Mouse (Mus musculus) adrenal gland, adult 18-20 months (tissue): Measurements from ENCODE around the gene Iqcd. TPM values are rescaled to one million over a fixed set of nuclear protein-coding genes. Genes with fewer than 3 reads are reported as not detected.

ENCODE experiments used
- DNase-seq, 2 experiments: peaks; one replicate each; pipeline ENCODE4 v3.0.0; 2021 to 2022; ENCODE audit warnings: low spot score in 2 of 2
- total RNA-seq, 2 experiments: library from RNA; stranded (reverse); gene quantifications; 1 replicate in 1 of 2; 2 replicates in 1 of 2; pipeline ENCODE4 v1.2.3; 2021

The Iqcd gene
- total RNA-seq, 2 experiments from 2014 or later, result 0.36 to 0.48 TPM

DNA sequence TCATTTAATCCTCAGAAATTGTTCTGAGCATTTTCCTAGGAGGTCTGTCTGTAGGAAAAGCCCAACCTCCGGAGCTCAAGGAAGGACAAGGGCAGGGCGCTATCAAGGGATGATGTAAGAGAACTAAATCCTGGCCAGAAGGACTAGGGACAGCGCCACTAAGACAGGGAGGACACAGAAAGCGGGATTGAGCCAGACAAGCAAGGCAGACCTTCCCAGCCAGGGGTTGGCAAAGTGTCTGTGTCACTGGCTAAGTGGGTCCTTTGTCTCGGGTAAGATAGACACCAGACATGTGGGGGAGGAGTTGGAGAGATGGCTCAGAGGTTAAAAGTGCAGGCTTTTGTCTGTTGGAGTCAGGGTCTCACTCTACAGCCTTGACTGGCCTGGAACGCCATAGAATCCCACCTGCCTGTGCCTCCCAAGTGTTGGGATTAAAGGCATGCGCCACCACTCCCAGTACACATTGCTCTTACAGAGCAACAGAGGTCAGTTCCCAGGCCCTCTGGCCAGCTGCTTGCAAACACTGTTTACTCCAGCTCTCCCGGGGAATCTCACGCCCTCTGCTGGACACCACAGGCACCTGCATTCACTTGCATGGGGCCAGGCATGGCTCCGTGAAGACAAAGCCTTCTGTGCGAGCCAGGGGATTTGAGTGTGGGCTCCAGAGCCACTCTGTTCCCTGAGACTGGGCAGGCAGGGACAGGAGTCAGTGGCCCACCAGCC lies 12.3 kb downstream of the Iqcd start:
- no peak for DNase-seq

DNA sequence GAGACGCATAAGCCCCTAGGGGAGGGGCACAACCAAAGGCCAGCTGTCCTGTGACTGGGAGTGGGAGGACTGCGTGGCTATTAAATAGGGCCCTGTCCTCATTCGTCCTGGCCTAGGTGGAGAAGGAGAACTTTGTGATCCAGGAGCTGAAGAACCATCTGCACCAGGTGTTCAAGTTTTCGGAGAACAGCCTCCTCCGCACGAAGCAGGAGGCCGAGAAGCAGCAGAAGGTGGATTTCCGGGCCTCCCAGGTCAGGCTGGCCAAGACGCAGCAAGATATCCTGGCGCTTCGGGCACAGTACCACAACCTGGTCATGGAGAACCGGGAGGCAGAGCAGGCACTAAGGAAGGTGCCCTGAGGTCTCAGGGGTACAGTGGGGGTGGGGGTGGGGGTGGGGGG lies 13.4 kb downstream of the Iqcd start:
- DNase-seq, result no peak

DNA sequence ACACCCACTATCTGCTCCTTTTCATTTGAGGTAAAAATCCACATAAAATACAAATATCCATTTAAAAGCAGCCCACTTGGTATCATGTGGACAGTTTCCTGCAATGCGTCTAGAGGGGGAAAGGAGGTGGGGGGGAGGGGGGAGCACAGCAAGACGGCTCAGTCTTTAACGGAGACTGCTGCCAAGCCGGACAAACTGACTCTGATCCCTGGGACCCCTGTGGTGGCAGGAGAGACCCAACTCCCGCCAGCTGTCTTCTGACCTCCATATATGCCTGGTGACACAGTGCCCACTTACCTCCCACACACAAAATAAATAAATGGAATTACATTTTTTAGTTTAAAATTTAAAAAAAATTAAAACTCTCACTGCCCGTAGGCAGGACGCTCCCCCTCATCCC lies 14.7 kb downstream of the Iqcd start:
- DNase-seq, result no peak

DNA sequence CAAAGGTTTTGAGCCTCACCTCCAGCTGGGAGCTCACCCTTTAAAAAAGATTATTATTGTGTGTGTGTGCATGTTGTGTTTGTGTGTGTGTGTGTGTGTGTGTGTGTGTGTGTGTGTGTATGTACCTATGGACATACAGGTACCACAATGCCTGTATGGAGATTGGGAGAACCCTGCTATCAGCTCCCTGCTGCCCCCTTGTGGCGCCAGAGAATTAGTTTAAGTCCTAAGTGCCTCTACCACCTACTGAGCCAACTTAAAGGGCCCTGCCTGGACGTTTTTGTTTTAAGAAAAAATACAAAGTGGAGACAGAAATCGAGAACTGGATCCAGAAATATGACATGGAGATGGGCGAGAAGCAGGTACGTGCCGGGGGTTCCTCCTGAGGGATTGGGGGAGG lies 16.0 kb downstream of the Iqcd start:
- DNase-seq, result peak; percentile 76 to 85

DNA sequence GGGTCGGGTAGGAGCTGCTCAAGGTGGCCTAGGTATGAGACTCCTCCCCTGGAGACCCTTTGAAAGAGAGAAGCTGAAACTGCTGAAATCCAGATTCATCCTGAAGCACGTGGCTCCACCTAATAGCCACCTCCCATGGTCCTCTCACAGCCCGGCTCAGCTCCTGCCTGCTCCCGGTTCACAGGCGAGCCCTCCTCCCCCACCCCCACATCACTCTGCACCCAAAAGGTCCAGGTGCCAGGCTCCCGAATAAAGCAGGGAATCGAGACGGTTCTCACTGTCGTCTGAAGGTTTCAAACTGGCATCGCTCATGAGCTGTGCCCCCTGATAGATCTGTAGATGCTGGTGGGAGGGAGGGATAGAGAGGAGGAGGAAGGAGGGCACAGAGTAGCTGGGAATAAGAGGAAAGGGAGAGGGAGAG lies 16.4 kb downstream of the Iqcd start:
- no peak for DNase-seq

DNA sequence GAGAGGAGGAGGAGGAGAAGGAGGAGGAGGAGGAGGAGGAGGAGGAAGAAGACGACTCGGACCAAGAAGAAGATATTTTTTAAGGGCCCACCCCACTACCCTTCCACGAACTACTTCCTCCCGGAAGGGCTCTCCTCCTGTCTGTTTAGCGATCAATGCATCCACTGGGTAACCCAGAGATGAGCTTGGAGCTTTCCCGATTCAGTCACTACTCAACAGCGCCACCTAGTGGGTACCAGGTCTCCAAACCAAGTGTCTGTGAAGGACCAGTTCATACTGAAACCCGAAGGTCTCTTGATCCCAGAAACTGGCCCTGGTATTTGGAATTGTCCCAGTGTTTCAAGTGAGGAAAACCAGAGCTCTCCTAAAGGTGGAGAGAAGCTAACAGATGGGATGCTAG lies 16.9 kb downstream of the Iqcd start:
- peak; percentile 90 to 91 for DNase-seq

DNA sequence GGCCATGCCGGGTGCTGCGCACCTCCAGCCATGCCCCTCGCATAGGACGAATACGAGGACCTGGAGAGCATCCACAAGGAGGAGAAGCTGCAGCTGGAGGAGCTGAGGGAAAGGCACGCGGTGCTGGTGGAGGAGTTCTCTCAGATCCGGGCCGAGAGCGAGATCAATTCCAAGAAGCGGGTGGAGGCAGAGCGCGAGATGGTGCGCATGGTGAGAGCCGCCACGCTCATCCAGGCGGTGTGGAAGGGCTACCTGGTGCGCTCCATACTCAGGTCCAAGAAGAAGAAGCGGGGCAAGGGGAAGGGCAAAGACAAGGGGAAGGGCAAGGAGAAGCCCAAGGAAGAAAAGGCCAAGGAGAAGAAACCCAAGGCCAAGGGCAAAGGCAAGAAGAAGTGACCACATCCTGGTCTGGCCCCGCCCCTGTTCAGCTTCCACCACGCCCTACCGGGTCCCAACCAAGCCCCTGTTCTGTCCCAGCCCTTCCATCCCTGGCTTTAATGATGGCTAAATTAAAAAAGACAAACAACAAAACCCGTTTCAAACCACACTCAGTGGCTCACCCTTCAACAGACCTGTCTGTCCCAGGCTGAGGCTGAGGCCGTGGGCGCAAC lies 17.9 kb downstream of the Iqcd start:
- DNase-seq, result no peak

DNA sequence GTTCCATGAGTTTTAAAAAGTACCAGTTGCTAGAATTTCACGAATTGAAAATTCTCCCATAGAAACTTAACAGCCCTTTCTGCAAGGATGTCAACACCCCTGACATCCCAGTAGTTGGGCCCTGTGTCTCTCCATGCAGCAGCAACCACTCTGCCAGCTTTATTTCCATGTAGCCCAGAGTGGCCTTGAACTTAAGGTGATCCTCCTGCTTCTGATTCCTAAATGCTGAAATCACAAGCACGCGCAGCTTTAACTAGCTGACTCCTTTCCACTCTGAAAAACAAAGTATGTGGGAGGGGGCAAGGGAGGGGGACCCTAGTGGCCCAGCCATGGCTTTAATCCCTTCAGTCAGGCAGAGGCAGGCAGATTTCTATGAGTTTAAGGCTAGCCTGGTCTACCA lies 18.5 kb downstream of the Iqcd start:
- no peak for DNase-seq

DNA sequence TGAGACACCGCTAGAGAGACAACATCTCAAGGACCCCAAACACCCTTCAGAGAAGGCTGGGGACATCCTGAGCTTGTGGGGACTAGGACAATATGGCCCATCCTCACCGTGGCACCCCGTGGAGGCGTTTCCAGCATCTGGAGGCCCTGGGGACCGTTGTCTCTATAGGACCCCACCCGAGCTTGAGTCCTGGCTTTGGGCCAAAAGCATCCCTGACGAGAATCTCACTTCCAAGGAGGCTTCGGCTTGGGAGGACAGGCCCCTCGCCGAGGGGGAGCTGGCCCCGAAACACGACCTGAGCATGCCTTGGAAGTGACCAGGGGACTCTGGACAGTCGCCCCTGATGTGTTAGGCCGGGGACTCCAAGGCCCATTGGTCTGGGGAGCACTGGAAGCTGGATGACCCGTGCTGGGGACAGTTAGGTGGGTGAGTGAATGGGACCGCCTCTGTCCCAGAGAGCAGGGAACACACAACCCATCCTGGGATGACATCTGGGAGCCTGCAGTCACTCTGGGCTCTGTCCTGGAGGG lies 20.5 kb downstream of the Iqcd start:
- no peak for DNase-seq

DNA sequence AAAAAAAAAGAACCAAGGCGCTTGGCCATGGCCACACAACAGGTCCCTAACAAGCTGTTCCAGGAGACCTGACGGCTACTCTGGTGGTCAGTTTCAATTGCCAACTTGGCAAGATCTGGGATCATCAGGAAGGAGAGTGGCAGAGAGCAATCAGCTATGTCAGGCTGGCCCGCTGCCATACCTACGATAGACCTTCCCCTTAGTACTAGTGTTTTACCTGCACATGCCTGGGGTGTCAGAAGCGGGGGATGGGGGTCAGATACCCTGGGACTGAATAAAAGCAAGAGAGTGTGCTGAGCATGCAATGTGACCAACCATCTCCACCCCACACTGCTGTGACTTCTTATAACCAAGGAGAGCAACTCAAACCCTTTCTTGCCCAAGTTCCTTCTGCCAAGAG lies 22.1 kb downstream of the Iqcd start:
- DNase-seq, result no peak

DNA sequence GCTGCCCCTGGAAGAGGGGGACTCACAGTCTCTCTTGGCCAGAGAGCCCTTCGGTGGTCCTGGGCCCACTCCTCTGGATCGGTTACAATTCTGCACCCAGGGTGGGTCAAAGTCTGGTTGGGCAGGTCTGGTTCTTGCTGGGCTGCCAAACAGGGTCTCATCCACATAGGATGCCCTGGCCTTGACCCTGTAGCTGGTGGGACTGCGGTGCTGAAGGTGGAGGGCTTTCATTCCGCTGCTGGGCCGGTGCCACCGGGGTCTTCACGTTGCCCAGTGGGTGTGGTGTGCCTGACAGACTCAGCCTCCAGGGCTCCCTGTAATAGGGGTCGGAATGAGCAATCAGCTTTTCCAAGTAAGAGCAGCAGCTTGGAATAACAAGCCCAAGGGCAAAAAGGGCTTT lies 22.6 kb downstream of the Iqcd start:
- DNase-seq, result no peak

DNA sequence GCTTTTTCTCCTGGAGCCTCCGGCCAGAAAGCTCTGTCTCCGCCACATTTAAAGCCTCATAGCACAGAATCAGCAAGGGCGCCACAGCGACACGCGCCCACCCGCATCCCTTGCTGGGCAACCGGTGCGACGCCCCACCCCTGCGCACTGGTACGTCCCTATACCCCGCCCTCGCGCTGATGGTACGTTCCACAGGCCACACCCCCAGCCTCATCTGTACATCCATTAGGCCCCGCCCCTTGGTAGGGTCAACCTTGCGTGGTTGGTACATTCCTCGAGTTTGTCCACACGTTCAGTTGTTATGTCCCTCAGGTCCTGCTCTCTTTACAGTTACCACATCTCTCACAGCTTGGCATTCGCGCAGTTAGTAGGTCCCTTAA lies 23.6 kb downstream of the Iqcd start, which contains the start of the genes Rita1 and Ddx54:
TSS of gene Rita1 (minus strand) at position 148 of the 380 bp plus-strand sequence.
TSS of gene Ddx54 (plus strand) at position 298 of the 380 bp plus-strand sequence.
- peak; percentile 96 to 98 for DNase-seq

DNA sequence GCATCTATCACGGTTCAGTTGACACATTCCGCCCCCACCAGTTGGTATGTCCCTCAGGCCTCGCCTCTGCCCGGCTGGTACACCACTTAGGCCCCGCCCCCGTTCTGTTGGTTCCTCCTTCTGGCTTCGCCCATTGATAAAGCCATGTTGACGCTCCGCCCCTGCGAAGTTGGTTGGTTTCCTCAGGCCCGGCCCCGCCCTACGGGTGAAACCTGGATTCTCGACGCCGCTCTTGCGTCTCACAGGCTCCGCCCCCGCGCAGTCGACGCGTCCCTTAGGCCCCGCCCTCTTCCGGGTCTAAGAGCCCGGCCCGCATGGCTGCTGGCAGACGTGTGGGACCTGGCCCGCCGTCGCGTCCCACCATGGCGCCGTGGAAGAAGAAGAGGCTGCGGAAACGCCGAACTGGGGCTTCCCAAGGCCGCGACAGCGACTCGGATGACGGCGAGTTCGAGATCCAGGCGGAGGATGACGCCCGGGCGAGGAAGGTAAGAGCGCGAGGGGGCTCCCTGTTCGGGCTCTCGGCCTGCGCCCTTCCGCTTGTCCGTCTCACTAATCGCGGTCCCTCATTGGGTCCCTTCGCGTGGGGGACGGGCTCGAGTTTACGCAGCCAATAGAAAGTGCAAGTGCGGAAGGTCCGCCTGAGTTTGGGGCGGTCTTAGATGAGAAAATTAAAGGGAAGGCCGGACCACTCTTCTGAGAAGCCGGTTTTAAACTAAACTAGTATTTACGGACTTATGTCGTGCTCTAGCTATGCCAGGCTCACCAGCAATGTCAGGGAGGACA lies 24.2 kb downstream of the Iqcd start:
- DNase-seq, result peak; percentile 97

DNA sequence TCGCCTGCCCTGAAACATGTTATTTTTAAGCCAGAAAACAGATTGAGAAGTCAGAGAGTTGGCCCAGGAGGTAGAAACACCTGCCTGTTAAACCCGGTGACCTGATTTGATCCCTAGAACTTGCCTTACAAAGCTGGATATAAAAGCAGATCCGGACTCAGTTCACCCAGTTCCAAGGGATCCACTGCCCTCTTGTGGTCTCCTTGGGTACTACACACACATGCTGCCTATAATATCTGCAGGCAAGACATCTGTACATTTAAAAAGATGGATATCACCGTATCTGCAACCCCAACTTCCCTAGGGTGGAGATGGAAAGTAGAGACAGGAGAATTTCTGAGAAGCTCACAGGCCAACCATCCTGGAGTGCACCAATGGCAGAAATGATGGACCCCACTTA lies 27.1 kb downstream of the Iqcd start:
- no peak for DNase-seq

DNA sequence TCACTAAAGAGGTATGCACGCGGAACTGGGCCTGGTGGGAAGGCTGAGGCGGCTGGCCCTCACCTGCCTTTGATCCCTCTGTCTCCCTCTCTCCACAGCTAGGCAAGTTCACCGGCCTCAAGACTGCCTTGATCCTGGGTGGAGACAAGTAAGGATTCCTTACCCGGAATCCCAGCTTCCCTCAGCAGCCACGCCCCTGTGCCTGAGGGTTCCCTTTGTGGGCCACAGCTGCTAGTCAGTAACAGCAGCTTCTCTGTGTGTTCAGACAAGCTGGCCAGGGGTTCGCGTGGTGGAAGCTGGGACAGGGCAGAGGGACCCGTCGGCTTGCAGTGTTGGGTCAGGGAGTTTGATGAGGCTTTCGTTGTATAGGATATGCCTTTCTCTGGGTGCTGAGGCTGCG lies 30.0 kb downstream of the Iqcd start:
- no peak for DNase-seq

DNA sequence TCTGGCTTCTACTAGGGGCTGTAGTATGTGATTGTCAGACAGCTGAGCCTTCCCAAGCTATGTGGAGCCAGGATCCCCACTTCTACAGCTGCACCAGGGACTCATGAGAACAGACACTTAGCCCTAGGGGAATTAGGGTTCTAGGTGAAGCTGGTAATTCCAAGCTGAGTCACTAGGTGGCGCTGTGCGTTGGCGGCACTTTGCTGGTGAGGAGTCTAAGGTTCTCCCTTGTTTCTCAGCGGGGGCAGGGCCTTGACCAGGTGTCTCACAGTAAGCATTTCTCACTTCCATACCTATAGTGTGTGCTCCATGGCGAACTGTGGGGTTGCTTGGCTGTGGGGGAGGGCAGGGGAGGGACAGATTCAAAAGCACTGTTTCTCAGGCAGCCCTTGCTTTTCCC lies 30.4 kb downstream of the Iqcd start:
- DNase-seq, result peak; percentile 59 to 63

DNA sequence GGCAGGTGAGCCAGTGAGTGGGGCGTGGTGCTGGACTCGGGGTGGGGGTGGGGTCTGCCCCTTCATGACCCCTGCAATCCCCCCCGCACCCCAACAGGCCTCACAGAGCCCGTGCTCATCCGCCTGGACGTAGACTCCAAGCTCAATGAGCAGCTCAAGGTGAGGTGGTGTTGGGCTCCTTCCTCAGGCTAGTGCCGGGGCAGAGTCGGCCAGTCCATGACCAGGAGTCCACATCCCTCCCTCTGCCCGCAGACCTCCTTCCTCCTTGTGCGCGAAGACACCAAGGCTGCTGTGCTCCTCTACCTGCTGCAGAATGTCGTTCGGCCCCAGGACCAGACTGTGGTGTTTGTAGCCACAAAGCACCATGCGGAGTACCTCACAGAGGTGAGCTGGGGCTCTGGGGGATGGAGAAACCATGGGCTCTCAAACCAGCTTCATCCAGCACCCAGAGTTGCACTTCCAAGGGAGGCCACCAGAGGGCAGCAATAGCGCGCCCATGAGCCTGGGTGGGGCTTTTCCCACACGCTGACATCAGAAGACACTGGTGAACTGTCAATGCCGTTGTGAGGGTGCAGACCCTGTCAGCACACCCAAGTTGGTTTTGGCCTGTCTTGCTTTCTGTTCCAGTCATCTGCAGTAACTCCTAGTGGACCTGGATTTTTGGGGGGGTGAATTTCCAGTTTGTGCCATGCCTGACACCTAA lies 31.7 kb downstream of the Iqcd start:
- DNase-seq, result peak; percentile 86 to 91

DNA sequence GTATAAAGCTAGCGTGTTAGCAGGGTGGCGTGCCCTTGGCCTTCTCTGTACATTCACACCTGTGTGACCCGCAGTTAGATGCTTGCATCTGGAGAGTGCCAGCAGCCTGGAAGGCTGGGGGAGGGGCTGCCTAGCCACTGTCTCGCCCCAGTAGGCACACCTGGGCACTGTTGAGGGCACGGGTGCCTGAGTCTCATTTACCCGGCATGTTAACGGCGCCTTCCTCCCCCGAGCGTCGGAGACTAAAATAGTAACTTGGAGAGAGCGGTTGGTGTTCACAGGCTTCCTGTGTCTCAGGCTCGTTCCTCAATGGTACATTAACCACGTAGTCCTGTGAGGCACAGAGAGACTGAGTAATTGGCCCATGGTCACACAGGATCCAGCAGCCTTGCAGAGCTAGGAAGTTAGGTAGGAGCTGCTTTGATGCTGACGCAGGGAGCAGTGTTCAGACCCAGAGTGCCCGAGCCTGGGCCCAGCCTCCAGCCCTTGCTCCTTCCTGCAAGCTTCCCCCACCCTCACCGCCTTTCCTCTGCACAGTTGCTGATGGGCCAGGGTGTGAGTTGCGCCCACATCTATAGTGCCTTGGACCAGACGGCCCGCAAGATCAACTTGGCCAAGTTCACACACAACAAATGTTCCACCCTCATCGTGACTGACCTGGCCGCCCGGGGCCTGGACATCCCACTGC lies 32.4 kb downstream of the Iqcd start:
- no peak for DNase-seq

DNA sequence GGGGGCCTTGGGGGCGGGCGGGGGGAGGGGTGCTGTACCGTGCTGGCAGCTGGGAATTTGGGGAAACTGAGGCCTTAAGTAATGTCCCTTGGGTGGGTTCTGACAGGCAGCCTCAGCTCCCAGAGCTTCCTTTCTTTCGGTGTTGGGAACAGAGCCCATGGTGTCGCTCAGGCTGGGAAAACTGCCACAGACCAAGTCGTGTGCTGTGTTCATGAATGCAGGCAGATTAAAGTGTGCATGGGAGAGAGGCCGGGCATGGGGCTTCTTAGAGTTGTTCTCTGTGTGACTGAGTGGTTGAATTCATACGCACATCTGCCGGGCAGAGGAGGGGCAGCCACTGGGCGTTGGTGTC lies 33.0 kb downstream of the Iqcd start:
- DNase-seq, result no peak

DNA sequence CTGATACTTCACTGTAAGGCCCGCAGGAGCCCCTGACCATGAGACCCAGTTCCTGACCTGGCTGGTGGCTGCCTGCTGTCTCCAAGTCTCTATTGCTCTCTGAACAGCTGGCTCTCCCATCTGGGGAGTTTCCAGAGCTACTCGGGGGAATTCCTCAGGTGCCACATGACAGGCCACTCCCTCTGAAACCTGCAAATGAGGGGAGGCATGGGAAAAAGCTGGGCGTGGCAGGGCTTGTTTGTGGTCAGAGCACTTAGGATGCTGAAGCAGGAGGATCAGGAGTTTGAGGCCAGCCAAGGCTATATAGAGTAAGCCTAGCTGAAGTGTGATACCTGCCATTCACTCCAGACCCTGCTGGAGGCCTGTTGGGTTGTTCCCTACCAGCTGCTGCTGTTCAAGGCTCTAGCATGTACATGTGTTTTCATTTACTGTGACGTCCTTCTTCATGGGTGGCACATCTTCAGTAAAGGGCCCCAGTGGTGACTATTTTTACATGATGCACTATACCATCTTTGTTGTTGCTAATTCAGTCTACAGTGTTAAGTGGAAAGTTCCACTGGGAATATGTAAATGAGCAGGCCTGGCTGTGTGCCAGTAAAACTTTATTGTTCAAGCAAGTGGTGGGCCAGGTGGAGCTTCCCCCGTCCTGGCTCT lies 33.5 kb downstream of the Iqcd start:
- no peak for DNase-seq
